Mouse (Mus musculus) liver, embryonic 14.5 days (tissue): ENCODE results near the gene Magi1. TPM values are rescaled to one million over a fixed set of nuclear protein-coding genes. Genes with fewer than 3 reads are reported as not detected.

Experiments
- ATAC-seq: fragments of 200-750 bp; cut with Nextera tagmentation; 2 replicates; pipeline ENCODE4 v1.8.0; 2017; ENCODE audit warnings: moderate number of reproducible peaks, mild to moderate bottlenecking, moderate library complexity; ENCODE audit not compliant: insufficient read depth
- DNase-seq, 3 experiments: peaks; one replicate each; pipeline ENCODE4 v3.0.0-alpha.2; 2012 to 2013; ENCODE audit warnings: low read depth in 3 of 3, low spot score in 3 of 3
- H3K27ac ChIP-seq: fragments of 300-500 bp; sonication (generic); 2 replicates; pipeline ENCODE4 v1.5.1; 2014; ENCODE audit warnings: moderate library complexity, mild to moderate bottlenecking, control low read depth, inconsistent platforms
- H3K27me3 ChIP-seq: fragments of 300-500 bp; sonication (generic); 2 replicates; pipeline ENCODE4 v1.6.1; 2014; ENCODE audit warnings: mild to moderate bottlenecking, low read length, moderate library complexity; ENCODE audit not compliant: control insufficient read depth, insufficient read depth
- H3K36me3 ChIP-seq: fragments of 300-500 bp; sonication (generic); replicated peaks from 2 replicates; pipeline ENCODE4 v1.6.1; 2014; ENCODE audit warnings: low read depth; ENCODE audit not compliant: control insufficient read depth, insufficient read depth
- H3K4me1 ChIP-seq, 2 experiments: fragments of 200-500 bp in 1 of 2; fragments of 300-500 bp in 1 of 2; sonication (generic) in 1 of 2; replicated peaks; 2 replicates each; pipeline ENCODE4 v1.6.1; 2012 to 2014; ENCODE audit warnings: antibody characterized with exemption in 1 of 2, inconsistent platforms in 1 of 2, low read length in 1 of 2; ENCODE audit not compliant: control insufficient read depth in 2 of 2, insufficient read depth in 2 of 2
- H3K4me2 ChIP-seq: fragments of 300-500 bp; sonication (generic); 2 replicates; pipeline ENCODE4 v1.6.1; 2014; ENCODE audit warnings: low read depth, mild to moderate bottlenecking, control low read depth, moderate library complexity
- H3K4me3 ChIP-seq, 2 experiments: fragments of 200-500 bp in 1 of 2; fragments of 300-500 bp in 1 of 2; sonication (generic) in 1 of 2; 2 replicates each; pipeline ENCODE4 v1.5.1; 2012 to 2014; ENCODE audit warnings: low read depth in 2 of 2, low read length in 2 of 2, mild to moderate bottlenecking in 2 of 2, control low read depth in 1 of 2, inconsistent platforms in 1 of 2, moderate library complexity in 1 of 2; ENCODE audit not compliant: insufficient read depth in 1 of 2
- H3K9ac ChIP-seq: fragments of 300-500 bp; sonication (generic); replicated peaks from 2 replicates; pipeline ENCODE4 v1.6.1; 2014; ENCODE audit warnings: mild to moderate bottlenecking, control low read depth, moderate library complexity
- H3K9me3 ChIP-seq: fragments of 300-500 bp; sonication (generic); 2 replicates; pipeline ENCODE4 v1.6.1; 2016; ENCODE audit warnings: low read length, mixed read lengths; ENCODE audit not compliant: control insufficient read depth
- CTCF ChIP-seq: IDR thresholded peaks from 2 replicates; pipeline ENCODE4 v1.5.1; 2016; ENCODE audit warnings: antibody characterized with exemption, low read depth, control low read depth
- EP300 ChIP-seq: IDR thresholded peaks from 2 replicates; pipeline ENCODE4 v1.6.1; 2016; ENCODE audit warnings: antibody characterized with exemption, low read depth
- WGBS: fragments of 180-500 bp; shearing (Covaris S2); extraction: QIAGEN DNeasy Blood & Tissue Kit; methylation state at CpG from one replicate; pipeline ENCODE4 v1.1.7; 2014; ENCODE audit not compliant: insufficient replicate concordance; 5-methylcytosine and 5-hydroxymethylcytosine counted together
- polyA plus RNA-seq, 2 experiments: library from polyadenylated mRNA; depleted of rRNA in 1 of 2; stranded (reverse) in 1 of 2; unstranded in 1 of 2; fragments of >200 nt; fragmentation: Nextera tagmentation in 1 of 2; extraction: Ambion mirVana in 1 of 2; gene quantifications; 2 replicates each; pipeline versions ENCODE4 v1.2.1 to v1.2.3; 2012 to 2014

Magi1 gene
- polyA plus RNA-seq, 2 experiments: 1.1 to 1.3 TPM

DNA sequence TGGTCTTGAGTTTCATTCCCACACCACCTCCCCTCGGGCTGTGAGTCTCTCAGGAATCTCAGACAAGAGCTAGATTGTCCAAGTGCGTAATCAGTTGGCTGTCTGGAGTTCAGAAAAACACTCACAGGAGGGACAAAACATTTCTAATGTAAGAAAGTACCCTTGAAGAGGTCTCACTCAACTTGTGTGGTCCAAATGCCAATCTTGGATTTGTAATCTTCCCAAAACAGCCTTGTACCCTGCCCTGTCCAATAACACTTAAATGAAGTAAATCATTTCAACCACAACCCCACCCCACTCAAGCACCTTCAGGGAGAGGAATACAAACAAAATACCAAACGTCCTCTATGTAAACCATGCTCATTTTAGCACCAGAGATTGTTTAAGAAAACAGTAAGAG, 82.8 kb downstream of the Magi1 start:
- Histone ChIP-seq H3K4me2 (no peak overlapping the region), H3K9me3 (no peaks in the 10 kb centered on the region), H3K4me1 (peaks cover 0 to 15% of the 10 kb centered on the region in 2 experiments; a peak in 3 of 4 replicates), H3K4me3 (no peak overlapping the region), H3K36me3 (no peaks in the 10 kb centered on the region), H3K9ac (no peak overlapping the region), H3K27me3 (no peaks in the 10 kb centered on the region), H3K27ac (no peak overlapping the region)
- no peak for DNase-seq
- 36% methylated on average over 3 of the region's 3 CpGs for WGBS
- ATAC-seq: no peak
- TF ChIP-seq CTCF (no peak), EP300 (no peak)

DNA sequence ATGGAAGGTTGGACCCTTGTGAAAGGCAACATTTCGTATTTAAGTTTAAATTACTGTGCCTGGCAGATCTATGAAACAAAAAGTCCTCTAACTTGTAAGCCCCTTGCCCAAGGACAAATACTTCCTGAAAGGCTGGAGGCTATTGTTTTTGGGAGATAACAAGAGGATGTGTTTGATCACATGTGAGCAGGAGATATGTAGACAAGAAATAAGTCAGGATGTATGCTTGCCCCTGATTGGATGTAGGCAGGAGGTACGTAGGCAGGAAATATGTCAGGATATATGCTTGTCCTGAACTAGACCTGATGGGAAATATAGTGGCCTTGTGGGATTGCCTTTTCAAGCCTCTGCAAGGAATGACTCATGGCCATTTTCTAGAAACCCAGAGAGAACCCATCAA, 84.0 kb downstream of the Magi1 start:
- no peaks in the 10 kb centered on the region for H3K27me3 ChIP-seq
- TF ChIP-seq EP300 (no peak), CTCF (no peak)
- no peak overlapping the region for H3K4me2 ChIP-seq
- WGBS: 38% methylated on average over 2 of the region's 2 CpGs
- no peaks in the 10 kb centered on the region for H3K36me3 ChIP-seq
- H3K9ac ChIP-seq: no peak overlapping the region
- DNase-seq (no peak), ATAC-seq (no peak)
- H3K27ac ChIP-seq: no peak overlapping the region
- peaks cover 0 to 20% of the 10 kb centered on the region in 2 experiments; a peak in 3 of 4 replicates for H3K4me1 ChIP-seq
- H3K4me3 ChIP-seq: no peak overlapping the region
- no peaks in the 10 kb centered on the region for H3K9me3 ChIP-seq

DNA sequence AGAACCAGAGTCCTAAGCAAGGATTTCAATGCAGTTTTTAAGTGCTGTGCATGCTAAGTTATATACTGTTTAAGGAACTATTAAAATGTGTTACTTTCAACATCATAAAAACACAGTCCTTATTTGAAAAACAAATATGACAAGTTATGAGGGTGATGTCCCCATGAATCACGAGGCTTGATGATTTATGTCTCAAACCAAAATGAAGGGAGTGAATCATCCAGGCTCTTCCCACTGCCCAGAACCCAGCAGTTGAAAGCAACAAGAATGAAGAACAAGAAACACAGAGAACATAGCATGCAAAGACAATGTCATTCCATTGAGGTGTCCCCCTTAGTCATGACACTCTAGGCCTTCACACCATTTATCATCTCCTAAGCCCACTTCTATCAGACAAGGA, 85.9 kb downstream of the Magi1 start:
- WGBS: 26% methylated on average over 1 of the region's 1 CpGs
- DNase-seq: no peak
- H3K4me3 ChIP-seq: no peak overlapping the region
- peaks cover 0 to 6% of the 10 kb centered on the region in 2 experiments; a peak in 2 of 4 replicates for H3K4me1 ChIP-seq
- H3K27me3 ChIP-seq: no peaks in the 10 kb centered on the region
- H3K9ac ChIP-seq: no peak overlapping the region
- ATAC-seq: no peak
- no peak overlapping the region for H3K27ac ChIP-seq
- no peak for TF ChIP-seq EP300
- no peak for TF ChIP-seq CTCF
- no peaks in the 10 kb centered on the region for H3K36me3 ChIP-seq
- H3K9me3 ChIP-seq: no peaks in the 10 kb centered on the region
- no peak overlapping the region for H3K4me2 ChIP-seq

DNA sequence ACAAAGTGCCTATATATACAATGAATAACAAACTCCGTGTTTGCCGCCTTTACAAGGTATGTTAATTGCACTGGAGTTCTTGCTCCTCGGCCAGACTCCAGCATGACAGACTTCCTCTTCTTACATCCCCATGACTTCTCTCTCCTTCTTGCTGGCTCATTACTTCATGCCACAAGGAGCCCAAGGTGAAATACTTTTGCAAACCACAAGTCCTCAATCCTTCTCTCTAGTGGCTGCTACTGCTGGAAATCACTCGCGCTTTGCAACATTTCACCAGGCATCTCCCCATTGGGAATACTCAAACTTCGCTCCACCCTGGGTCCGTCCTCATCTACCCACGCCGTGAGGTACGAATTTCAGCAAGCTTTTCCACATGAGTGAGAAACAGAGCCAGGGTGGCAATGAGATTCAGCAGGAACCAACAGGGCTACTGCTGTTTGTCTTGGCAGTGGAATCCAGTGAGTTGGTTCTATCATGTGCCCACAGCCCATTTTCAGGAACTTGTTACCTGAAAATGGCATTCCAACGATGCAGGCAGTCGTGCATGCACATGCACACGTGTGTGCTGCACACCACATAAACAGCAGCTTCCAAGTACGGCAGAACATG, 88.3 kb downstream of the Magi1 start:
- Histone ChIP-seq H3K9me3 (no peaks in the 10 kb centered on the region), H3K4me2 (no peak overlapping the region), H3K9ac (no peak overlapping the region), H3K4me3 (no peak overlapping the region), H3K36me3 (no peaks in the 10 kb centered on the region), H3K27me3 (no peaks in the 10 kb centered on the region), H3K4me1 (peaks cover 0 to 9% of the 10 kb centered on the region in 2 experiments; a peak in 2 of 4 replicates), H3K27ac (no peak overlapping the region)
- WGBS: 57% methylated on average over 14 of the region's 14 CpGs
- DNase-seq (no peak), ATAC-seq (no peak)
- TF ChIP-seq CTCF (no peak), EP300 (no peak)

DNA sequence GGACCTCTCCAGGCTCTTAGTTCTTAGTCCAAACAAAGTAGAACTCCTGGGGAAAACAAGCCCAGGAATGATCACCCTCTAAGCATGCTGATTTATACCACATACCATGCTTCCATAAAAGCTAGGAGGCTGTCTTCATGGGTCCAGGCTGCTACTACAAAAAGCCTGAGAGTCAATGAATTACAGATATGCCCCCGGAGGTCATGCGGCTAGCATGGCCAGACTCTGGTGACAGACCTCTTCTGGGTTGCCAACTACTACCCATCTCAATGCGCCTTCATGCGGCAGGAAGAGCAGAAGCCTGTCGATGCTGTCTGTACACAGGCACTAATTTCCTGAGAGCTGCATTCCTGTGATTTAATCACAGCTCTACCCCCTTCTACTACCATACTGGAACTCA, 92.9 kb downstream of the Magi1 start:
- no peaks in the 10 kb centered on the region for H3K27me3 ChIP-seq
- DNase-seq: no peak
- H3K4me3 ChIP-seq: no peak overlapping the region
- H3K4me2 ChIP-seq: no peak overlapping the region
- WGBS: 61% methylated on average over 5 of the region's 5 CpGs
- TF ChIP-seq CTCF (no peak), EP300 (no peak)
- no peaks in the 10 kb centered on the region for H3K36me3 ChIP-seq
- ATAC-seq: no peak
- peaks cover 0 to 14% of the 10 kb centered on the region in 2 experiments; a peak in 2 of 4 replicates for H3K4me1 ChIP-seq
- no peak overlapping the region for H3K9ac ChIP-seq
- H3K9me3 ChIP-seq: no peaks in the 10 kb centered on the region
- no peak overlapping the region for H3K27ac ChIP-seq
